8 mouse cellular contexts compared by ENCODE assay signal in the genomic region with DNA sequence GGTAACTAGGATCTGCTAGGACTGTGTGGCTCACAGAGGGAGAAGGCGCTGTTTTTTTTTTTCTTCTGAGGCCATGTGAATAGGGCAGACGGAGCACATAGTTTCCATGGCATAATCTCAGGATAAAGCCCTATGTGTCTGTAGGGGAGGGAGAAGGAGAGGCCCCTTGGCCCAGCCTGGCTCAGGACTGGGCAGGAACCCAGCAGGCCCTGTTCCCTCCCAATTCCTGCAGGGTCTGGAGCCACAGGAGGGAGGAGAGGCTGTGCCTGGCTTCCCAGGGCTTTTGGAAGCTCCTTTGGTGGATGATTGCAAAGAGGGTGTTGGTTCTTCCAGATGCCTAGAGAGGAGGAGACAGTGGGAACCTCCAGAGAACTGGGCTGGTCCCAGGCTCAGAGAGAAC. TPM values are rescaled to one million over a fixed set of nuclear protein-coding genes. Genes with fewer than 3 reads are reported as not detected.
DNase-seq lines count a peak whose midpoint lies in the region; ATAC-seq lines count a peak whose summit lies in the region.

No protein-coding gene starts in this region.

- no peak overlapping the region for H3K4me3 ChIP-seq in kidney, embryonic 16.5 days (ENCODE audit: low read length)
- no peak overlapping the region for H3K4me3 ChIP-seq in forebrain, embryonic 13.5 days

- 63% methylated on average over 2 of the region's 2 CpGs for WGBS in kidney, embryonic 16.5 days
- WGBS in forebrain, embryonic 13.5 days, result 29% methylated on average over 2 of the region's 2 CpGs

- H3K36me3 ChIP-seq in kidney, embryonic 16.5 days (ENCODE audit: insufficient read depth, low read length), result no peaks in the 10 kb centered on the region
- no peaks in the 10 kb centered on the region for H3K36me3 ChIP-seq in forebrain, embryonic 13.5 days (ENCODE audit: poor library complexity, severe bottlenecking)

- H3K9me3 ChIP-seq in kidney, embryonic 16.5 days (ENCODE audit: low read length), result no peaks in the 10 kb centered on the region; the same call in 1 of the 2 replicates
- H3K9me3 ChIP-seq in forebrain, embryonic 13.5 days (replicated peaks), result no peaks in the 10 kb centered on the region

- no peak for DNase-seq in kidney, adult 11 months
- peak; percentile 74 to 75 for DNase-seq in heart, postnatal 10 days
- peak; percentile 19 for DNase-seq in lung, postnatal 36 days
- peak; percentile 36 for DNase-seq in urinary bladder, postnatal 25 days (ENCODE audit: low spot score)
- DNase-seq in thymus, postnatal 36 days, result no peak

- H3K27me3 ChIP-seq in kidney, embryonic 16.5 days (ENCODE audit: insufficient read depth, low read length), result no peaks in the 10 kb centered on the region
- no peaks in the 10 kb centered on the region for H3K27me3 ChIP-seq in forebrain, embryonic 13.5 days

- intact Hi-C loops in heart, postnatal 10 days (cut with DNase I), result no loop called here

- H3K9ac ChIP-seq in kidney, embryonic 16.5 days (replicated peaks; ENCODE audit: low read length), result no peak overlapping the region
- H3K9ac ChIP-seq in forebrain, embryonic 13.5 days, result no peak overlapping the region

- H3K27ac ChIP-seq in kidney, embryonic 16.5 days (ENCODE audit: low read length), result peak overlapping the region; percentile 59; the same call in 1 of the 2 replicates
- no peak overlapping the region; the same call in 1 of the 2 replicates for H3K27ac ChIP-seq in forebrain, embryonic 13.5 days

- no peak overlapping the region for H3K4me2 ChIP-seq in kidney, embryonic 16.5 days (replicated peaks; ENCODE audit: low read depth, low read length)
- no peak overlapping the region for H3K4me2 ChIP-seq in forebrain, embryonic 13.5 days

- peaks cover 45% of the 10 kb centered on the region for H3K4me1 ChIP-seq in kidney, embryonic 16.5 days (ENCODE audit: insufficient read depth, low read length)
- peaks cover 8% of the 10 kb centered on the region for H3K4me1 ChIP-seq in forebrain, embryonic 13.5 days

- no peak for ATAC-seq in kidney, embryonic 16.5 days (ENCODE audit: low FRiP score, low TSS enrichment)
- peak; percentile 45; the same call in 1 of the 2 replicates for ATAC-seq in forebrain, embryonic 13.5 days
- ATAC-seq in granulocyte monocyte progenitor cell, adult 5-6 weeks (replicated peaks; ENCODE audit: poor library complexity, severe bottlenecking), result no peak

RNA-seq across cellular contexts. Expression of a gene that starts 24.2 kb away (rescaled TPM):
- 23.0 and 24.8 TPM in 2 replicates for polyA plus RNA-seq in kidney, embryonic 16.5 days (2015; fragmentation: Nextera tagmentation; extraction: Ambion mirVana)
- polyA plus RNA-seq in forebrain, embryonic 13.5 days (2015; fragmentation: Nextera tagmentation; extraction: Ambion mirVana), result 0.63 and 0.97 TPM in 2 replicates
- total RNA-seq in heart, postnatal 10 days (2021), result 10 to 100 TPM; 22.7 to 24.6 TPM
- 19.6 and 20.5 TPM in 2 replicates for total RNA-seq in granulocyte monocyte progenitor cell, adult 5-6 weeks (2014; fragmentation: Nextera tagmentation)
- total RNA-seq in granulocyte monocyte progenitor cell, adult 5-6 weeks (2017), result 13.3 and 15.6 TPM in 2 replicates

Comparison
In these comparisons a context has a peak if more than half of its experiments do, and no peak if none do; other contexts are left out.
1. DNase-seq: peak in heart, postnatal 10 days (2 of 2), lung, postnatal 36 days (single experiment) and urinary bladder, postnatal 25 days (single experiment); none in kidney, adult 11 months (single experiment) and thymus, postnatal 36 days (0 of 2).